Mouse (Mus musculus) cerebellum, postnatal 4 days (tissue): ENCODE results near the gene Gpr107.

ENCODE experiments used
- DNase-seq, 2 experiments: peaks; one replicate each; pipeline ENCODE4 v3.0.0; 2022; ENCODE audit warnings: low spot score in 2 of 2, mixed read lengths in 1 of 2

The Gpr107 gene

DNA sequence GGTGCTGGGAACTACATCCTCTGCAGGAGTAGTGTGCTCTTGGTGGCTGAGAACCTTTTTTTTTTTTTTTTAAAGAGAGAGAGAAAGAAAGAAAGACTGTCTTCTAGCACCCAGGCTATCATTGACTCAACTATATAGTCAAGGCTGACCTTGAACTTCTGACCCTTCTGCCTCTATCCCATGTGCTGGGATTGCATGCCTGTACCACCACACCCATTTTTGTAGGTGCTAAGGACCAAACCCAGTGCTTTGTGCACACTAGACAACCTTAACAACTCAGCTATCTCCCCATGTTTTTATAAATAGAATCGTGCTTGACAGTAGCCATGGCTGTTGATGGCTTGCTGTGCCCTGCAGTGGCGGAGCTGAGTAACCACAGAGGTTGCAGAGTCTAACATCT is 47.9 kb downstream of the Gpr107 start:
- no peak for DNase-seq

DNA sequence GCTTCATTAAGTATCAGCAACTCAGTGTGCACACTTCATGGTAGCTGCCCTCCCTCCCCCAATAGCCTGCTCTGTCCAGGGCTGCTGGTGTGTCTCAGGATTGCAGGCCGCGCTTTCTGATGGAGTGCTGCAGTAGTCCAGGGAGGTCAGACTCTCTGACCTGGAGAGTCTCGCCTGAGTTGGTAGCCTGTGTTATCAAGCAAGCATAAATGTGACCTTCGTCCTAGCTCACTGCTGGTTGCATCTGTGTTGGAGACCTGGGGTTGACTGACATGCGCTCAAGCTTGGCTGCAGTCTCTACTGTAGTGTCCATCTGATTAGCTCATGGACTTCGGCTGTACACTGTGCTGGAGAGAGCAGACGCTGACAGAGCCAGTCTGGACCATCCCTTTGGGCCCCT is 49.7 kb downstream of the Gpr107 start:
- DNase-seq: no peak

DNA sequence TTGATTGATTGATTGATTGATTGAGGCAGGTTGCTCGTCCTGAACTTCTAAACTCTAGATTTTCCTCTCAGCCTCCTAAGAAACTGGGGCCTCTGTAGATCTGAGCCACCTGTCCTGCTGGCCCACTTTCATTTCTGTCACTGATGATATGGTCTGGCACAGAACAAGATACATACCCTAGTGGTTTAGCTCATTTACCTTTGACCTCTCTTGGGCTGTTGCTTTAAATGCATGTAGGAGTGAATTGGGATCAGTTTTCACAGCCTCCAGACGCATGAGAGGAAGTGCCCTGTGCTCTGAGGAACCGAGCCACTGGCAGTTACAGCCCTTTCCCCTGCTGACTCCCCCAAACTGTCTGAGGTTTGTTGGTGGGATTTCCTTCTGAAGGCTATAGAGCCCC is 50.2 kb downstream of the Gpr107 start:
- no peak for DNase-seq

DNA sequence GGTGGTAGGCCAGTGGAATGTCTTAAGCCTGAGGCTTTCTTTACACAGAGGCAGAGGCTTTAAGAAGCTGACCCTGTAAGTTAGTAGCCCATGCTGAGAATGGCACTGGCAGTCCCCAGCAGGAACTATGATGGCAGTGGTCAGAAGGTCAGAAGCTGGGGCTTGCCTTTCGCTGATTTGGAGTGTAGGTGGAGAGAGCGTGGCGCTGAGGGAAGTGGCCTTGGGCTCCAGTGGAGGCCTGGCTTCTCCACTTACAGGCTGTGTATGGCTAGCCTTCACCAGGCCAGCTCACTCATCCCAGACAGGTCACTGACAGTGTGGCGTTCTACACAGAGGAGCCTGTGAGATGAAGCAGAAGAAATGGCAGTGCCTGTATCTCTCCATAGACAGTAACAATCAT is 50.8 kb downstream of the Gpr107 start:
- DNase-seq: no peak

DNA sequence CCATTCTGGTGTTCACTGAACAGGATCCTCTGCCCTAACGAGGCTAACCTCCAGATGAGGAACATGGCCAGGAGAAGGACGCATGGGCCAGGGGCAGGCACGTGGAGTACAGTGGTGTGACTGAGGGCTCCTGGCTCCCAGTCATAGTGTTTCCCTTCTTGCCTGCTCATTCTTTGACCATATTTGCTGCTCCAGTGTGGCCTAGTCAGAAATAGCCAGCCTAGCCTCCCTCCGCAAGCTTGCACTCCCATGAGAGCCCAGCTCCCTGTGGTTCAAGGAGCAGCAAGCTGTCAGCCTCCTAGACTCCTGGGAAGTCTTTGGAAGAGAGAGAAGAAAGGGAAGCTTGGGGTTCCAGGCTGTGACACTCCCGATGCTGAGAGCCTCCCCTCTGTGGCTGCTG is 52.6 kb downstream of the Gpr107 start:
- no peak for DNase-seq

DNA sequence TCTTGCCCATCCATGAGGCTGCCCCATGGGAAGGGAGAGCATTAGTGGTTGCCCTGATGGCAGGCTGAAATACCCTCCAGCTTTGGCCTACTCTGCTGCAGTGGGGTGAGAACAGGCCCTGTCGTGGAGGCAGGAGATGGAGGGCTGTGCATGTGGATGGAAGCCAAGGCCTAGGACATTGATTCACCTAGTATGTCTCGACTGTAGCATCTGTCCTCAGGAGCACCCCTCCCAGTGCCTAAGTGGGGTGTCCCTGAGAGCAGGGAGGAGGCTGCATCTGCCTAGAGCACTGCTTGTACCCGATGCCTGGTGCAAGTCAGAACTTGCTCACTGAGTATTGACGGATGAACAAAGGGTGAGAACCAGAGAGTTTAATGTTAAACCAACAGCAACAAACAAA is 54.1 kb downstream of the Gpr107 start:
- DNase-seq: no peak

DNA sequence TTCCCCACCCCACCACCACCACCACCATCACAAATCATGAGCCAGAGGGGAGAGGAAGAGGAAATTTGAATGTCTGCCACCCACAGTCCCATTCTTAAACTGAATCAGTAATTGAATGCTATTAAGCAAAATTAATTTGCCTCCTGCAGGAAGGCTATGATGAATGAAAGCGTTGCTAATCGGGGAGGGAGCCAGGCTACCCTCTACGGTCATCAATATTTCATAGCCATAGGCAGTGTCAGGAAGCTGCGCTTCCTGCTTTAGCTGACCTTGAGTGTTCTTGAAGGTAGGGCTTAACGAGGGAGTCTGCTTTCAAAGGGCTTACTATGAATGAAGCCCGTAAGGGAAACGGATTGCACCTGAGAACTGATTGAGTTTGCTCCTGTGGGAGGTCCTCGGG is 54.8 kb downstream of the Gpr107 start:
- no peak for DNase-seq

DNA sequence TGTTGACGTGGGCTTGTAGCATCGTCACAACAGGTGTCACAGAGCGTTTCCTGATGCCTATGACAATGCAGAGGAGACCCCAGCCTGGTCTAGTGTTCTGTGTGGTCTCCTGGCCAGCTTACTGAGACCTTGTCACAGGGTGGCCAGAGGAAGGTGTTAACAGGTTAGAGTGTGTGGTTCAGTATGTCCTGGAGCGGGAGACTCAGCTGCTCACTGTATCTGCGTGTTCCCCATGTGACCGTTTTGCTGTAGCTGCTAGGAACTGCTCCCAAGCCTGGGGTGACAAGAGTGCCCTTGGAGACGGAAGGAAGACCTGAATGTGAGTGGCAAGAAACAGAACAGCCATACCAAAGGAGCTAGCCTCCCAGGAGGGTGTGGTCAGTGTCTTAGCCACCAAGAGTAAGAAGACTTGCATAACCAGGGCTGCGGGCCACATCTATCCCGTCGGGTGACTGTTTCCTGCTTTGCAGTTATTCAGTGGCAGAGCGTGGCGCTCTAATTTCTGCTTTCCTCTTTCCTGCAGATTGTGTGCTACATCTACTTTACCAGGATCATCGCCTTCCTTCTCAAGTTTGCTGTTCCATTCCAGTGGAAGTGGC is 56.5 kb downstream of the Gpr107 start:
- DNase-seq: no peak

DNA sequence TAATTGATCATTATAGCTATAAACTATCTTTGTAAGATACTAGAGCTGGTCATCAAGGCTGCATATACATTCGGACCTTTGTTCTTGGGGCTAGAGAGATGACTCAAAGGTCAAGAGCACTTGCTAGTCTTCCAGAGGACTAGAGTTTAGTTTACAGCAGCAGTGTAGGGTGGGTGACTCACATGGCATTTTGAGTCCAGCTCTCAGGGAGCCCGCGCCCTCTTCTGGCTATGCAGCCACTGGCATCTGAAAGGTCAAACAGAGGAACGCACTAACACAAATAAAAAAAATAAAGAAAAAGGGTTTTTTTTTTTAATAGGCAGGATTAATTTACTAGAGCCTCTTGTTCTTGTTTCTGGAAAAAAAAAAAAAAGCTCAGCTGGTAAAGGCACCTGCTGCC is 57.4 kb downstream of the Gpr107 start:
- no peak for DNase-seq

DNA sequence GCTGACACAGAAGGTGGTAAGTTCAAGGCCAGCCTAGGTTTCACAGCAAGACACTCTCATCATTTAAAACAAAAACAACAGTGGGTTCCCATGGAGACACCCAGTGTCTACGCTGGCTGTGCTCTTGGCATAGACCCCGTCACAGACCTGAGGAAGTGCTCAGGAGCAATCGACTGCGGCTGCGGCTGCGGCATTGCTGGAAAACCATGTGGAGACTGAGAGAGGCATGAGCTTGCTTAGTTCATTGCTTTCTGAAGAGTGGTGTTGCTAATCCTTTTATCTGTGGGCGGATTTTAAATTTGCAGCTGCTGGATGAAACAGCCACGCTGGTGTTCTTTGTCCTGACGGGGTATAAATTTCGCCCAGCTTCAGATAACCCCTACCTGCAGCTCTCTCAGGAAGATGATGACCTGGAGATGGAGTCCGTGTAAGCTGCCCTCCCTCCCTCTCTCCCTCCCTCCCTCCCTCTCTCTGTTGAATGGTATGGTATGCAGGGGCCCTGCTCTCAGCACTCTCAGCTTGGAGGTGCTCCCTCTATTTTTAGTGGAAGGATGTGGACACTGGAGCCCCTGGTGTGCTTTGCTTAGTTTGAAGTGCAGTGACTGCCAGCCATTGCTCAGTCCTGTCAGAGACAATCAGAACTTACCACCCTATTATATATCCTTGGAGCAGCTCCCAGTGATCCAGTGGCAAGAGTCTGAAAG is 58.2 kb downstream of the Gpr107 start:
- no peak for DNase-seq

DNA sequence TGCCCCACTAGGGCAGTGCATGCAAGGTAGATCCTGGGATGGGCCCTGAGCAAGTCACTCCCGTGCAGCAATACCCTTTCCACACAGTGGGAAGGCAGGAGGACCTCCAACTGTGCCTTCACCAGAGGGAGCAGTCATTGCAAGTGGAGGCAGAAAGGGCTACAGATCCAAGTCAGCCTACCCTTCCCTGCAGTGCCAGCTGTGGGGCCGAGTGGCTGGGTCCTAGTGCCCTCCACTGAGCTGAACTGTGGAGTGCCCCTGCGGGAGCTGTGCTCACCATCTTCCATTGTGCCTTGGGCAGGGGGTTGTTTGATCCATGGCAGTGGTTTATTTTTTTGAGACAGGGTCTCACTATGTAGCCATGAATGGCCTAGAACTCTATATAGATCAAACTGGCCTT is 59.1 kb downstream of the Gpr107 start:
- DNase-seq: no peak

DNA sequence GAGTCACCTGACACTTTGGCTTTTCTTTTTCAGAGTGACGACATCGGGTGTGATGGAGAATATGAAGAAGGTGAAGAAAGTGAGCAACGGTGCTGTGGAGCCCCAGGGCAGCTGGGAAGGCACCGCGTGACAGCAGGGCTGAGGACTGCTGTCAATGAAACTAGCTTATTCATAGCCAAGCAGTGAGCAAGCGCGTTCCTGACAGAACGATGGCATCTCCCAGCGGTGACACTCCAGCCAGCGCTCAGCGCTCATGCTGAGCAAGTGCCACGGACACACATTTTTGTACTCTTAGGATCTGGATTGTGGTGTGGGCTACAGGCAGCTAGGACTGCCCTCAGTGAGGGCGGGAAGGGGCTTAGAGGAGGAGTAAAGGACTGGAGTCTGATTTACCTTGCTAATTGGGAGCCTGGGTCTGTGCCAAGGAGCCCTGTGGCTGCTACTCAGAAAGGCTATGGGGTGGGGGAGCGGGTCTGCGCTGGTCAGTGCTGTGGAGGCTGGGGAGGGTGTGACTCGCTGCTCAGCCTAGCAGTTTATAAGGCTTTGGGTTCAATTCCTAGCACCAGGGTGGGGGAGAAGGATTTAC is 62.2 kb downstream of the Gpr107 start:
- no peak for DNase-seq

DNA sequence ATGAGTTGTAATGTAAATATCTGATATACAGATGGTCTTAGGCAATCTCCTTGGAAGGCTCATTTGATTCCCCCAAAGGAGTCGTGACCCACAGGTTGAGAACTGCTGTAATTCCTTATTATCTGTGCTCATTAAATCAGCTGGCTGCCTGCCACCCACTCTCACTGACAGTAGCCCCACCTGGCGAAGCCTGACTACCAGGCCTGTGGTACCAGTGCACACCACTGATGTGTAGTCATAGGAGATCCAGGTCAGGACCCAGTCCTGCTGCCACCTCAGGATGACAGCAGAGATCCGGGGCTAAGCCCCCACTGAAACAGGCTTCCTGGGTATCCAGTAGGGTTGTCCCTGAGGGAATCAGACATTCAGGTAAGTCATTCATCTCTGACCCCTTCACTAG is 66.5 kb downstream of the Gpr107 start:
- DNase-seq: no peak

DNA sequence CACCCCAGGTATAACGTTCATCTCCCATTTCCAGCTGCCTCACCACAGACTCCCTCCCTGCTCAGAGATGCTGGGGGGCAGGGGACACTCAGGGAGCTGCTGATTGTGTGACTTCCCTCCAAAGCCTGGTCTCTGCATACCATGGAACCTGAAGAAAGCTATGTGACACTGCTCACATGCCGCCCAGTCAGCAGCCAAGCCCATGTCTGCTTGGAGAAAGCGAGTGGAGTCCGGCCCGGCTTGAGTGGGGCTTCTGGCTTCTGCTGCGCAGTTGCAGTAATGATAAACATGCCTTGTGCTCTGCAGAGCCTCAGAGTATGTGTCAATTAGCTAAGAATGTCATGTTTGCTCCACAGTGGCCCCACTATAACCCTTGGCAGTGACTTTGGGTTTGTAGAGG is 67.4 kb downstream of the Gpr107 start:
- DNase-seq: no peak

DNA sequence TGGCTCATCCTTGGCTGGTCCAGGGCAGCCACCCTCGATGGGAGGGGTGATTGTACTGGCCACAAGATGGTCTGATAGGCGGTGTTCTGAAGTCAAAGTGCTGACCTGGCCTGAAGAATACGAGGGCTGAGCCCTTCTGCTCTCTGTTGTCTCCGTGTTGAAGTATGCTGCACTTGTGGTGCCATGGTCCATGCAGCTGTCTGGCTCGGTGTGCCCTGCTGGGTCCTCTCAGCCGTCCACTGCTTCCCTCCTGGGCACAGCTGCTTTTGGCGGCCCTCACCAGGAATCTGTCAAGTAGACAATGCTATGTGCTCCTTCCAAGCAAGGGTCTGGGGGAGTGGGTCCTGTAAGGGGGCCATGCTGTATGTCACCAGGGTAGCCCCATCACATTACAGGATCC is 68.7 kb downstream of the Gpr107 start:
- DNase-seq: no peak

DNA sequence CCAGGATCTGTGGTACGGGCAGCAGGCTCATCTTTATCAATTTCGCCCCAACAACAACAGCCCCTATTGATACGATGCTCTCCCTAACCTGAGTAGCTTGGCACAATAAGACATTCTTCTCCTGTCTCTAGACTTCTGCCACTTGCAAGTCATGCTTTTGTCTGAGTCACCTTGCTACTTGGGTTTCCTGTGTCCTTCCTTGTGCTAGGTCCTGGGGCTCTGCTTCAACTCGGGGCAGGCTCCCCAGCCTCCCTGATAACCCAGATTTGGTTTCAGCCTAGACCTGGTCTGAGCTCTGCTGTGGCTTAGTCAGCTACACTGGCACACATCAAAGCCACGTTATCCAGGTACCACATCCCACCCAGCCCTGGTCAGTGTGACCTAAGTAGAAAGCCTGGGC is 69.5 kb downstream of the Gpr107 start:
- no peak for DNase-seq

DNA sequence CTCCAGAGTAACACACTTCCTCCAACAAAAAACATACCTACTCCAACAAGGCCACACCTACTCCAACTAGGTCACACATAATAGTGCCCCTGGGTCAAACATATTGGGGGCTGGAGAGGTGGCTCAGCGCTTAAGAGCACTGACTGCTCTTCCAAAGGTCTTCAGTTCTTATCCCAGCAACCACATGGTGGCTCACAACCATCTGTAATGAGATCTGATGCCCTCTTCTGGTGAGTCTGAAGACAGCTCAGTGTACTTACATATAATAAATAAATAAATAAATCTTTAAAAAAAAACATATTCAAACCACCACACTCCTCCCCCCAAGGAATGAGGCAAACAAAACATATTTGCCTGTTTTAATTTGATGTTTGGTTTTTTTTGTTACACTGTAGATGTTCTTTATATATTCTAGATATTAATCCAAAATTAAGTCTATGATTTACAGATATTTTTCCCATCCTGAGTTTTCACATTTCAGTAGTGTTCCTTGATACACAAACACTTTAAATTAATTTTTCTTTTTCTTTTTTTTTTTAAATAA is 76.7 kb downstream of the Gpr107 start:
- no peak for DNase-seq

DNA sequence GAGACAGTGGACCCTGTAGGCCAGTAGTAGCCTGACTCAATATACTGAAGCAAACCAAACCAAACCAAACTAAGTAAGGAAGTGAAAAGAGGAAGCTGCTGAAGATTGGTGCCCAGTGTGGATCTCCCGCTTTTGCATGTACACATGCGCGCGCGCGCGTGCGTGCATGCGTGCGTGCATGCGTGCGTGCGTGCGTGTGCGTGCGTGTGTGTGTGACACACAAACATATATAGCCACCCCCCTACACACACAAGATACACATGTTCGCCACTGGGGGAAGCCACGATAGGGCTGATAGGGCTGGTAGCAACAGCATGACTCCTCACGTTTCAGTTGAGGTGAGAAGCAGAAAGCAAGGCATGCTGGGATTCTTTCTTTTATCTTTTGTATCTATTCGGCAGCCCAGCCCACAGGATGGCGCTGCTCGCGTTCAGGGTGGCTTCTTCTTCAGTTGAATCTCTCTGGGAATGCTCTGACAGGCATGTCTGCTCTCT is 87.1 kb downstream of the Gpr107 start:
- no peak for DNase-seq

DNA sequence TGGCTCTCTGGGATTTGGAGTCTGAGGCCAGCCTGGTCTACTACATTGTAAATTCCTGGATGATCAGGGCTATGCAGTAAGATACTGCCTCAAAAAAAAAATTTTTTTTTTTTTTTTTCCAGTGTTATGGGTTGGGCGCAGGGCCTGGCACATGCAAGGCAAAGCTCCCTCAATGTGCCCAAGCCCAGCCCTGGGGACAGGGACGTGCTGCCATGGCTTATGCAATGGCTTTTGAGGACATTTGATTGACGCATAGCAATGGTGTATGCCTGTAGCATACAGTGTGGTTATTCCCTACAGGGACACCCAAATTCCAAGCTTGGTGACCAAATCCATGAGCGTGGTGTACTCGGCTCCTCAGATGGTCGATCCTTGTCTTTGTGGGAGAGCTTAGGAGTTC is 87.7 kb downstream of the Gpr107 start:
- DNase-seq: no peak

DNA sequence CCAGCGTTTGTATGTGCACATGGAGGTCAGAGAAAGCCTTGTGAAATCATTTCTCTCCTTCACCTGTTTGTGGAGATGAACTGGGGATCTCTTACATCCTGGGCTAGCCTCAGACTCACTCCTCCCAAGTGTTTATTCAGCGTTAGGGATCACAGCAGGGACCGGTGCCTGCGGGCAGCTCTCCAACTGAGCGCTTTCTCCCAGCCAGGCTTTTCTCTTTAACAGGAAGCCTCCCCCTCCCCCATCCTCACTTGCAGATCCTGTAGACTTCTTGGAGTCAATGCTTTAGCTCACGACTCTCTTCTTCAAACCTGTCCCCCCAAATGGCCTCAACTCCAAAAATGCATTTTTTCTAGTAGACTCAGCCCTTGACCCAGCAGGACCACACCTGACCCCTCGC is 89.5 kb downstream of the Gpr107 start:
- DNase-seq: no peak

DNA sequence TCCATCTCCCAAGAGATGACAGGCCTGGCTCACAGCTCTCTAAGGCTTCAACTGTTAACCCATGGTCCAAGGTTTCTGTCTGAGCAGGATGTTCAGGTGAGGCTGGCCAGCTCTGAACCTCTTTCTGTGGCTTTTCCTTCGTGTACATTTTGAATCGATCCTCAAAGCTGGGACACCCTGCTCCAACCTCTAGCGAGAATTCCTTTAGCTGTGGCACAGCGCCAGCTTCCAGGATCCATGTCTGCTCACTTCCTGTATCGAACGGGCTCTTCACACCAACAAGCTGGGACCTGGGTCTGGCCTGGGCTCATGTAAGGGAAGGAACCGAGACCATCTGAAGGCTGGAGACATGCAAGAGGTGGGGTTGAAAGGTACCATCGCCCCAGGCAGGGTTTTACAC is 92.1 kb downstream of the Gpr107 start:
- no peak for DNase-seq

DNA sequence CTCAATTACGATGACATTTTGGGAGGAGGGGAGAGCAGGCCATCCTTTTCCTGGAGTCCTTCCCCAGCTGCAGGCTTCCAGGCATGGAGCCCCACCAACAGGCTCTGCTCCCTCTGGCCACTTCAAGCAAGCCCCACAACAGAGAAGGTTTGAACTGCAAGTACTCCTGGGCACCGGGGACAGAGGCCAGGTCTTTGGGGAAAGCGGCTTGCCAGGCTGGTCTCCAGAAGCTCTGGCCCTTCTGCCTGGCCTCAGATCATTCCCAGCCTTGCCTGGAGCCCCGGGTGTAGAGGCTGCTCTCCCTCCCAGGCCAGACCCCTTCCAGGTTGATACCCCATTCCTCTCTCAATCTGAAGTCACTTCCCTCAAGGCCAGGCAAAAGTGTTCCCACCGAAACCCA is 92.9 kb downstream of the Gpr107 start:
- peak in 1 of 2 experiments; percentile 27 for DNase-seq

DNA sequence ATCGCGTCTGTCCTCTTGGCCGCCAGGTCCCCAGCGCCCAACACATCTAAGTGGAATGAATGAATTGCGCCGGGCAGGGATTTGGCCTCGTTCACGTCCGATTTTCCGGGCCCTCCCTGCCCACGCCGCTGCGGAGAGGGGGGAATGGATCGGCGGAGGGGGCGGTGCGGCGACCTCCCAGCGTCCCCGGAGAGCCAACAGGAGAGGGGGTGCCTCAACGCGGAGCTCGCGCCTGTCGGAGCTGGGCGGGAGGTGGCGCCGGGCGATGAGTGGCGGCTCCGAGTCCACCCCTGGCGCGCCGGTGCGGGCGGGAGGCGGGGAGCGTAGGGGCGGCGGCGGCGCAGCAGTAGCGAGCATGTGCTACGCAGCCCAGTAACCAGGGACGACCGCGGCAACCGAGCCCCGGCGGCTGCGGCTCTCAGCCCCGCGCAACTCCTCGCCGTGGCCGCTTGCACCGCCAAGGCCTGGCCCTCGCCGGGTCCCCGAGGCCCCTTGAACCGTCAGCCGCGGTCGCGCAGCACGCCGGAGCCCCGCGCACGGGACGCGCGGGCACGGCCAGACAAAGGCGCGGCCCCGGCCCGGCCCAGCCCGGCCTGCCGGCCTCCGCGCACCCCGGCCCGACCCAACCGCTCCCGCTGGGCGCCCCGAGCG is 93.5 kb downstream of the Gpr107 start, which contains the start of gene Ncs1:
Gene Ncs1, plus strand, starts transcription at position 333 of the 651 bp plus-strand sequence.
- DNase-seq: peak; percentile 64 to 75
